Mouse (Mus musculus): Measurements from ENCODE around the gene Mfsd6. TPM values are rescaled to one million over a fixed set of nuclear protein-coding genes. Genes with fewer than 3 reads are reported as not detected.

The Mfsd6 gene
- not detected in 2 replicates for polyA plus RNA-seq (2012)

GRCm38 (mm10) chr1:52727056-52727900, at the start of gene Mfsd6:
TSS of gene Mfsd6 (minus strand) at chr1:52727462.
- Histone ChIP-seq H3K4me1 (ENCODE audit: control insufficient read depth) (peaks cover 2% of the 10 kb centered on the region), H3K4me3 (replicated peaks) (peak within 1 kb of the TSS; percentile 53)

GRCm38 (mm10) chr1:52765176-52766111, 38.2 kb upstream of the Mfsd6 start:
- no peaks in the 10 kb centered on the region for H3K27me3 ChIP-seq (ENCODE audit: control insufficient read depth)
- H3K4me3 ChIP-seq (replicated peaks) = no peak overlapping the region
- H3K4me1 ChIP-seq (ENCODE audit: control insufficient read depth) = no peaks in the 10 kb centered on the region; the same call in 1 of the 2 replicates
- H3K9me3 ChIP-seq (ENCODE audit: control insufficient read depth, low read length) = no peaks in the 10 kb centered on the region
- TF ChIP-seq TAL1 (IDR thresholded peaks at IDR 0.05; ENCODE audit: low read length) (no peak), GATA1 (IDR thresholded peaks at IDR 0.05; ENCODE audit: low read length) (no peak)
- no peaks in the 10 kb centered on the region for H3K36me3 ChIP-seq (ENCODE audit: control insufficient read depth)

More at GRCm38 (mm10) chr1:52727056-52727900, at the start of gene Mfsd6:
- no peaks in the 10 kb centered on the region for H3K36me3 ChIP-seq (ENCODE audit: control insufficient read depth)
- H3K27me3 ChIP-seq (ENCODE audit: control insufficient read depth) = peaks cover 38% of the 10 kb centered on the region
- no peaks in the 10 kb centered on the region for H3K9me3 ChIP-seq (ENCODE audit: control insufficient read depth, low read length)
- TF ChIP-seq TAL1 (IDR thresholded peaks at IDR 0.05; ENCODE audit: low read length) (no peak), GATA1 (IDR thresholded peaks at IDR 0.05; ENCODE audit: low read length) (no peak)

GRCm38 (mm10) chr1:52763894-52764809, 36.9 kb upstream of the Mfsd6 start:
- Histone ChIP-seq H3K36me3 (ENCODE audit: control insufficient read depth) (no peaks in the 10 kb centered on the region), H3K4me1 (ENCODE audit: control insufficient read depth) (no peaks in the 10 kb centered on the region; the same call in 1 of the 2 replicates), H3K9me3 (ENCODE audit: control insufficient read depth, low read length) (no peaks in the 10 kb centered on the region), H3K4me3 (replicated peaks) (no peak overlapping the region), H3K27me3 (ENCODE audit: control insufficient read depth) (no peaks in the 10 kb centered on the region)
- TF ChIP-seq TAL1 (IDR thresholded peaks at IDR 0.05; ENCODE audit: low read length) (no peak), GATA1 (IDR thresholded peaks at IDR 0.05; ENCODE audit: low read length) (no peak)

- no peaks in the 10 kb centered on the region for H3K4me1 ChIP-seq (ENCODE audit: control insufficient read depth)
- no peak overlapping the region for H3K4me3 ChIP-seq (replicated peaks)
- H3K27me3 ChIP-seq (ENCODE audit: control insufficient read depth) = no peaks in the 10 kb centered on the region
- no peaks in the 10 kb centered on the region for H3K9me3 ChIP-seq (ENCODE audit: control insufficient read depth, low read length)
- H3K36me3 ChIP-seq (ENCODE audit: control insufficient read depth) = no peaks in the 10 kb centered on the region
- TF ChIP-seq GATA1 (IDR thresholded peaks at IDR 0.05; ENCODE audit: low read length) (no peak), TAL1 (IDR thresholded peaks at IDR 0.05; ENCODE audit: low read length) (no peak)
Measured at GRCm38 (mm10) chr1:52758174-52758573, 30.9 kb upstream of the Mfsd6 start.

- Histone ChIP-seq H3K36me3 (ENCODE audit: control insufficient read depth) (no peaks in the 10 kb centered on the region), H3K4me1 (ENCODE audit: control insufficient read depth) (no peaks in the 10 kb centered on the region; the same call in 1 of the 2 replicates), H3K27me3 (ENCODE audit: control insufficient read depth) (no peaks in the 10 kb centered on the region), H3K4me3 (replicated peaks) (no peak overlapping the region), H3K9me3 (ENCODE audit: control insufficient read depth, low read length) (no peaks in the 10 kb centered on the region)
- TF ChIP-seq TAL1 (IDR thresholded peaks at IDR 0.05; ENCODE audit: low read length) (no peak), GATA1 (IDR thresholded peaks at IDR 0.05; ENCODE audit: low read length) (no peak)
Measured at GRCm38 (mm10) chr1:52754331-52754730, 27.1 kb upstream of the Mfsd6 start.

- H3K36me3 ChIP-seq (ENCODE audit: control insufficient read depth) = no peaks in the 10 kb centered on the region
- no peaks in the 10 kb centered on the region; the same call in 1 of the 2 replicates for H3K4me1 ChIP-seq (ENCODE audit: control insufficient read depth)
- H3K27me3 ChIP-seq (ENCODE audit: control insufficient read depth) = no peaks in the 10 kb centered on the region
- no peak for TF ChIP-seq TAL1 (IDR thresholded peaks at IDR 0.05; ENCODE audit: low read length)
- TF ChIP-seq GATA1 (IDR thresholded peaks at IDR 0.05; ENCODE audit: low read length) = no peak
- no peaks in the 10 kb centered on the region for H3K9me3 ChIP-seq (ENCODE audit: control insufficient read depth, low read length)
- H3K4me3 ChIP-seq (replicated peaks) = no peak overlapping the region
Measured at GRCm38 (mm10) chr1:52753828-52754227, 26.6 kb upstream of the Mfsd6 start.

GRCm38 (mm10) chr1:52752706-52753105, 25.4 kb upstream of the Mfsd6 start:
- H3K9me3 ChIP-seq (ENCODE audit: control insufficient read depth, low read length) = no peaks in the 10 kb centered on the region
- H3K36me3 ChIP-seq (ENCODE audit: control insufficient read depth) = no peaks in the 10 kb centered on the region
- H3K4me3 ChIP-seq (replicated peaks) = no peak overlapping the region
- H3K4me1 ChIP-seq (ENCODE audit: control insufficient read depth) = no peaks in the 10 kb centered on the region; the same call in 1 of the 2 replicates
- no peak for TF ChIP-seq GATA1 (IDR thresholded peaks at IDR 0.05; ENCODE audit: low read length)
- TF ChIP-seq TAL1 (IDR thresholded peaks at IDR 0.05; ENCODE audit: low read length) = no peak
- H3K27me3 ChIP-seq (ENCODE audit: control insufficient read depth) = no peaks in the 10 kb centered on the region

- Histone ChIP-seq H3K4me1 (ENCODE audit: control insufficient read depth) (no peaks in the 10 kb centered on the region; the same call in 1 of the 2 replicates), H3K36me3 (ENCODE audit: control insufficient read depth) (no peaks in the 10 kb centered on the region), H3K4me3 (replicated peaks) (no peak overlapping the region), H3K27me3 (ENCODE audit: control insufficient read depth) (no peaks in the 10 kb centered on the region), H3K9me3 (ENCODE audit: control insufficient read depth, low read length) (no peaks in the 10 kb centered on the region)
- TF ChIP-seq TAL1 (IDR thresholded peaks at IDR 0.05; ENCODE audit: low read length) (no peak), GATA1 (IDR thresholded peaks at IDR 0.05; ENCODE audit: low read length) (no peak)
Measured at GRCm38 (mm10) chr1:52751634-52752033, 24.4 kb upstream of the Mfsd6 start.

Measured in erythroblast, embryonic 14.5 days (primary cell).